Mouse (Mus musculus): ENCODE data around the gene Ooep. TPM values are rescaled to one million over a fixed set of nuclear protein-coding genes. Genes with fewer than 3 reads are reported as not detected.

Ooep gene
- 2.8 and 3.1 TPM in 2 replicates for polyA plus RNA-seq (2015; fragmentation: Nextera tagmentation; extraction: Ambion mirVana)

DNA sequence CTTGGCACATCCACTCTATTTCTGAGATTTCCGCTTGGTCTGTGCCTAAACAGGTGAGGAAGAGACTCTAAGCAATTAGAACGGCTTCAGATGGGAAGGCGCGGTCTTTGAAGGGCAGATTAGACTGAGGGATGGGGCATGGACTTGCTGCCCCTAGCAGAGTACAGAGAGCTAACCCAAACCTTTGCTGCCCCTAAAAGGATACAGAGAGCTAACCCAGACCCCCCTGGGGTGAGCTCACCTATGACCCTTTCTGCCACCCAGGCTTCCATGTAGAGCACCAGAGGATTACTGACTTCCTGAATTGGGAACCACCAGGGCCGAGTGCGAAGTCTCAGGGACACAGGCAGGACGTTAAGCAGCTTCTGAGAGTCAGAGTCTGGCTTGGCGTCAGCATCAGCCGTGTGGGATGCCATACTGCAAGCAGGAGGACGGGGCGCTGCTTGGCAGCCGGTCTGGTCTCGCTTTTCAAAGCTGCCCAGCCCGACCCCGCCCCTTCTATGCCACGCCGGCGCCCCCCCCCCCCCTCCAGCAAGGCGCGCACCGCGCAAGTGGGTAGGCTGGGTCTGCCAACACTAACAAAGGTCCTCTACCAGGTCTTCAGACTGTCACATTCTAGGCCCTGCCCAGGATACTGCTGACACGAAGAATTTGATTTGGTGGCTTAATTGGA, at the start of gene Ooep:
Gene Ooep, minus strand, starts transcription at position 613 of the 673 bp plus-strand sequence.
- Histone ChIP-seq H3K9me3 (ENCODE audit: control insufficient read depth, low read length) (no peaks in the 10 kb centered on the region), H3K4me3 (ENCODE audit: low read length) (peak within 1 kb of the TSS; percentile 34), H3K36me3 (ENCODE audit: control insufficient read depth, insufficient read depth, low read length) (no peaks in the 10 kb centered on the region), H3K9ac (ENCODE audit: low read length) (peak within 1 kb of the TSS; percentile 49), H3K4me1 (replicated peaks; ENCODE audit: control insufficient read depth, insufficient read depth, low read length) (peaks cover 8% of the 10 kb centered on the region), H3K27ac (ENCODE audit: low read length) (no peak within 1 kb of the TSS), H3K27me3 (ENCODE audit: control insufficient read depth, insufficient read depth, low read depth, low read length) (no peaks in the 10 kb centered on the region; the same call in 1 of the 2 replicates), H3K4me2 (ENCODE audit: low read depth, low read length) (peak within 1 kb of the TSS; percentile 59)
- WGBS, result 9% methylated on average over 16 of the region's 23 CpGs
- ATAC-seq (ENCODE audit: low read depth), result peak; percentile 81; the same call in 1 of the 2 replicates

DNA sequence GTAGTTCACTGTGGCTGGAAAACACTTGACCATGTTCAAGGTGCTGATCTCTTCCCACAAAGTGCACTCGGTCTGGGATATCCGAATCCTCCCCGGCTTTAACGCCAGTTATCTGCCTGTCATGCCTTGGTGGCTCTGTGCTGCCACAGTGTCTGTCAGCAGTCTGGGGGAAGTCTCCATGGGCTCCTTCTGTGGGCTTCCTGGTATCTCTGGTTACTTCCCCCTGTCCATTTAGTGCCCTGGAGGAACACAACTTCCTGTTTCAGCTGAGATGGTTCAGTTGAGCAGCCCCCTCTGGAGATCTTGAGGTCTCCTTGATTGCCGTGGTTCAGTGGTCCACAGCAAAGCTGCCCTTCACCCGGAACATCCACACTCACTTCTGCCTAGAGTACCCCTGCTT, 49.7 kb upstream of the Ooep start:
- ATAC-seq (ENCODE audit: low read depth), result no peak
- 83% methylated on average over 6 of the region's 6 CpGs for WGBS

DNA sequence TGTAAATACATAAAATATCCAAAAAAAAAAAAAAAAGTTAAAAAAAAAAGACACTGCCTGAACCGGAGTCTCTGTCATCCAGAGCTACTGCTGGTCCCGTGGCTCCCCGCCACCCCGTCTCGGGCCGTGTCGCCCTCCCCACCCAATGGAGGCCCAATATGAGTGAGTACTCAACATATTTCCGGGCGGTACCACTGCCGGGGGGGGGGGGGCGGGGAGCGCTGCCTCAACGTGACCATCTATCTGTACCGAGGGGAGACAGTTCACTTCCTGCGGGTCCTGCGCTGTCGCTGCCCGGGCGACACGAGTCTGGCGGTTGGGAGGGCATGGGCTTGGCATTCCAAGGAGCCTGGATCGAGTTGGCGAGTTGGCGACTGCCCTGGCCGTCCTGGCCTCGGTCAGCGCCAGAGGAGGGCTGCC, 48.8 kb upstream of the Ooep start:
- peak overlapping the region; percentile 45 for H3K4me3 ChIP-seq (ENCODE audit: low read length)
- no peaks in the 10 kb centered on the region for H3K9me3 ChIP-seq (ENCODE audit: control insufficient read depth, low read length)
- peak; percentile 65 for ATAC-seq (ENCODE audit: low read depth)
- H3K27ac ChIP-seq (ENCODE audit: low read length), result no peak overlapping the region
- H3K4me2 ChIP-seq (ENCODE audit: low read depth, low read length), result peak overlapping the region; percentile 85
- 0 out of 2 replicates have a peak, but pooled peaks cover 5% of the 10 kb centered on the region for H3K4me1 ChIP-seq (replicated peaks; ENCODE audit: control insufficient read depth, insufficient read depth, low read length)
- H3K27me3 ChIP-seq (ENCODE audit: control insufficient read depth, insufficient read depth, low read depth, low read length), result no peaks in the 10 kb centered on the region
- H3K9ac ChIP-seq (ENCODE audit: low read length), result peak overlapping the region; percentile 55
- H3K36me3 ChIP-seq (ENCODE audit: control insufficient read depth, insufficient read depth, low read length), result no peaks in the 10 kb centered on the region
- 9% methylated on average over 27 of the region's 27 CpGs for WGBS

More for the DNA sequence above, 49.7 kb upstream of the Ooep start:
- Histone ChIP-seq H3K4me1 (replicated peaks; ENCODE audit: control insufficient read depth, insufficient read depth, low read length) (0 out of 2 replicates have a peak, but pooled peaks cover 5% of the 10 kb centered on the region), H3K4me3 (ENCODE audit: low read length) (no peak overlapping the region), H3K9me3 (ENCODE audit: control insufficient read depth, low read length) (no peaks in the 10 kb centered on the region), H3K9ac (ENCODE audit: low read length) (no peak overlapping the region), H3K4me2 (ENCODE audit: low read depth, low read length) (no peak overlapping the region), H3K27me3 (ENCODE audit: control insufficient read depth, insufficient read depth, low read depth, low read length) (no peaks in the 10 kb centered on the region), H3K27ac (ENCODE audit: low read length) (no peak overlapping the region), H3K36me3 (ENCODE audit: control insufficient read depth, insufficient read depth, low read length) (no peaks in the 10 kb centered on the region)

DNA sequence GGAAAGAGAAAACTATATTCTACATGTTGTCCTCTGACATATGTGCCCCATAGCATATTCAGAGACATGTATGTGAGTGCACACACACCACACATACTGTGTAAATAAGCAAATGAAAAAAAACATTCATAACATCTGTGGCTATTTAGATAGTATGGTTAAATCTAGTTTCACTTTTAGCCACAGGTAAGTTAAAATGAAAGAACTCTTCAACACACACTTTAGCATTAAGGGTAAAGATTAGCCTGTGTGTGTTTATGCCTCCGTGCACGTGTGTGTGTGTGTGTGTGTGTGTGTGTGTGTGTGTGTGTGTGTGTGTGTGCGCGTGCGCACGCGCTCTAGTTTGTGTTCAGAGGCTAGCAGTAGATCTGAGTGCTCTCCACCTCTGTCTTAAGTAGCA, 23.1 kb upstream of the Ooep start:
- no peak overlapping the region for H3K4me2 ChIP-seq (ENCODE audit: low read depth, low read length)
- H3K36me3 ChIP-seq (ENCODE audit: control insufficient read depth, insufficient read depth, low read length), result no peaks in the 10 kb centered on the region
- no peaks in the 10 kb centered on the region for H3K4me1 ChIP-seq (replicated peaks; ENCODE audit: control insufficient read depth, insufficient read depth, low read length)
- no peak overlapping the region for H3K4me3 ChIP-seq (ENCODE audit: low read length)
- H3K27me3 ChIP-seq (ENCODE audit: control insufficient read depth, insufficient read depth, low read depth, low read length), result peaks cover 8% of the 10 kb centered on the region
- H3K9me3 ChIP-seq (ENCODE audit: control insufficient read depth, low read length), result no peaks in the 10 kb centered on the region
- no peak overlapping the region for H3K27ac ChIP-seq (ENCODE audit: low read length)
- ATAC-seq (ENCODE audit: low read depth), result no peak
- WGBS, result 87% methylated on average over 7 of the region's 7 CpGs
- H3K9ac ChIP-seq (ENCODE audit: low read length), result no peak overlapping the region

- WGBS, result 50% methylated on average over 5 of the region's 5 CpGs
- ATAC-seq (ENCODE audit: low read depth), result no peak
Observed at GRCm38 (mm10) chr9:78400570-78400969, 22.0 kb upstream of the Ooep start.

GRCm38 (mm10) chr9:78396517-78396916, 18.0 kb upstream of the Ooep start:
- no peak overlapping the region for H3K4me3 ChIP-seq (ENCODE audit: low read length)
- WGBS, result 53% methylated on average over 9 of the region's 9 CpGs
- peaks cover 6% of the 10 kb centered on the region for H3K4me1 ChIP-seq (replicated peaks; ENCODE audit: control insufficient read depth, insufficient read depth, low read length)
- no peak overlapping the region for H3K9ac ChIP-seq (ENCODE audit: low read length)
- no peak overlapping the region for H3K27ac ChIP-seq (ENCODE audit: low read length)
- no peak for ATAC-seq (ENCODE audit: low read depth)
- H3K27me3 ChIP-seq (ENCODE audit: control insufficient read depth, insufficient read depth, low read depth, low read length), result peaks cover 43% of the 10 kb centered on the region
- no peaks in the 10 kb centered on the region for H3K9me3 ChIP-seq (ENCODE audit: control insufficient read depth, low read length)
- H3K36me3 ChIP-seq (ENCODE audit: control insufficient read depth, insufficient read depth, low read length), result no peaks in the 10 kb centered on the region
- H3K4me2 ChIP-seq (ENCODE audit: low read depth, low read length), result no peak overlapping the region

More at GRCm38 (mm10) chr9:78400570-78400969, 22.0 kb upstream of the Ooep start:
- no peak overlapping the region for H3K27ac ChIP-seq (ENCODE audit: low read length)
- peaks cover 19% of the 10 kb centered on the region for H3K27me3 ChIP-seq (ENCODE audit: control insufficient read depth, insufficient read depth, low read depth, low read length)
- peaks cover 6% of the 10 kb centered on the region for H3K4me1 ChIP-seq (replicated peaks; ENCODE audit: control insufficient read depth, insufficient read depth, low read length)
- H3K9me3 ChIP-seq (ENCODE audit: control insufficient read depth, low read length), result no peaks in the 10 kb centered on the region
- no peak overlapping the region for H3K4me3 ChIP-seq (ENCODE audit: low read length)
- no peaks in the 10 kb centered on the region for H3K36me3 ChIP-seq (ENCODE audit: control insufficient read depth, insufficient read depth, low read length)
- no peak overlapping the region for H3K4me2 ChIP-seq (ENCODE audit: low read depth, low read length)
- H3K9ac ChIP-seq (ENCODE audit: low read length), result no peak overlapping the region

DNA sequence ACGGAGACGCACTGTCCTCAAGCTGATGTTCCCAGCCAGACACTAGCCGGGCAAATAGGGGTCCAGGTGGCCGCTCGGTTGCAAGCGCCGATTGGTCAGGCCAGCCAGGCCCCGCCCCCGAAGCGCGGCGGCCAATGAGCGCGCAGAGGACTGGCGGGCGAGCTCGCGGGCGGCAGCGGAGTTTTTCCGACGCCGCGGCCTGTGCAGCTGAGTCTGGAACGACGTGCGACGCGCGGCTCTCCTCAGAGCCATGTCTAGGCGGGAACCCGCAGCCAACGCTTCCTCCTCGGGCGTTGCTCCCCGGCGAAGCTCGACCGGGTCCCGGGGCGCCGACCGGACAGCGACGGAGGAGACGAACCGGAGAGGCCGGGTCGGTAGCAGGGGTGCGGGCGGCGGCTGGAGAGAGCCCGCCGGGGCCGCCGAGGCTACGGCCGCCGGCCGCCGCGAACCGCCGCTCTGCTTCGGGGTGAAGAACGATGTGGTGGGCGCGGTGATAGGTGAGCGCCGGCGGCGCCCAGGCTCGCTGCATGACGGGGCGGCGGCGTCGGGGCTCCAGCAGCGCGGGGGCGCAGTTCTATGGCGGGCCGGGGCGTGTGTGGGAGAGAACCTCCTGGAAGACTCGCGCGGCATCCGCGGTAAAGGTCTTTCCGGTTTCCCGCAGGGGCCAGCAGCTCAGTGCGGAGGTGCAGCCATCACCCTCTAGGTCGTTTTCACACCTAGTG, 17.3 kb upstream of the Ooep start, which contains the start of gene Ddx43:
Gene Ddx43, plus strand, starts transcription at position 148 of the 722 bp plus-strand sequence.
- peaks cover 43% of the 10 kb centered on the region for H3K27me3 ChIP-seq (ENCODE audit: control insufficient read depth, insufficient read depth, low read depth, low read length)
- H3K4me2 ChIP-seq (ENCODE audit: low read depth, low read length), result peak within 1 kb of the TSS; percentile 71
- WGBS, result 1% methylated on average over 67 of the region's 93 CpGs
- no peaks in the 10 kb centered on the region for H3K36me3 ChIP-seq (ENCODE audit: control insufficient read depth, insufficient read depth, low read length)
- H3K9me3 ChIP-seq (ENCODE audit: control insufficient read depth, low read length), result no peaks in the 10 kb centered on the region
- peak; percentile 94 for ATAC-seq (ENCODE audit: low read depth)
- H3K4me1 ChIP-seq (replicated peaks; ENCODE audit: control insufficient read depth, insufficient read depth, low read length), result peaks cover 6% of the 10 kb centered on the region
- H3K4me3 ChIP-seq (ENCODE audit: low read length), result peak within 1 kb of the TSS; percentile 49
- H3K27ac ChIP-seq (ENCODE audit: low read length), result no peak within 1 kb of the TSS
- H3K9ac ChIP-seq (ENCODE audit: low read length), result peak within 1 kb of the TSS; percentile 55

DNA sequence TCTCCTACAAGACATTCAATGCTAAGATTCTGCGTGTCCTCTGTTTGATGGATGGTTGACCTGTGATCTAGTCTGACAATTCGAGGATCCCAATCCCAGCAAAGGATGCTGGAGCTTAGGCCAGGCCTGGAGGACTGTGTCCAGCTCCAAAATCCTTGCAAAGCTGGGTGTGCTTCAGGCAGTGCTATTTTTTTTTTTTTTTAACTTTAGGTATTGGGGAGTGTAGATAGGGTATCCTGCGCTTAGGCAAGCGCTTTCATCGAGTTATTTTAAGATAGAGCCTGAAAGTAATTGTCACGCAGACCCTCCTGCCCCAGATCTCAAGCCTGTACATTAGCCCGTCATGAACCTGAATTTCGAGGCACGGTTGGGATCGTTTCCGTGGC, 16.7 kb upstream of the Ooep start:
- no peaks in the 10 kb centered on the region for H3K36me3 ChIP-seq (ENCODE audit: control insufficient read depth, insufficient read depth, low read length)
- no peak overlapping the region for H3K27ac ChIP-seq (ENCODE audit: low read length)
- peak overlapping the region; percentile 71 for H3K4me2 ChIP-seq (ENCODE audit: low read depth, low read length)
- peaks cover 6% of the 10 kb centered on the region for H3K4me1 ChIP-seq (replicated peaks; ENCODE audit: control insufficient read depth, insufficient read depth, low read length)
- H3K9ac ChIP-seq (ENCODE audit: low read length), result no peak overlapping the region
- H3K4me3 ChIP-seq (ENCODE audit: low read length), result peak overlapping the region; percentile 49
- WGBS, result 37% methylated on average over 11 of the region's 11 CpGs
- ATAC-seq (ENCODE audit: low read depth), result no peak
- peaks cover 43% of the 10 kb centered on the region for H3K27me3 ChIP-seq (ENCODE audit: control insufficient read depth, insufficient read depth, low read depth, low read length)
- H3K9me3 ChIP-seq (ENCODE audit: control insufficient read depth, low read length), result no peaks in the 10 kb centered on the region

DNA sequence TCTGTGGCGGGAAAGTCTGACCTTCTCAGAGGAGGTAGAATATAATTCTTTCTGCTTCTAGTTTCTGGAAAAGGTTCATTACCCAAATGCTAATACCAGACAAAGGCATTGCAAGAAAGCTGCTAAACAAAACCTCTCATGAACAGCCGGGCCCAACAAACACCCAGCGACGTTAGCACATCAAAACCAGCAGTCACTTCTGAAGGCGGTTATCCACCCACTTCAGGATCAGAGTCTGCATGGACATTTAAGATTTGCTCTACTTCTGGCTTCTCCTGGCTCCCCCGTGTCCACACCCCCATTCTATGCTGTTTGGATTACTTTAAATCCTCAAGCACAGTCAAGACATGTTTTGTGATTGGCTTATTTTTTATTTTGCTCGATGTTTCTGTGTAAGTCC, 16.1 kb upstream of the Ooep start:
- Histone ChIP-seq H3K4me3 (ENCODE audit: low read length) (no peak overlapping the region), H3K4me2 (ENCODE audit: low read depth, low read length) (no peak overlapping the region), H3K27ac (ENCODE audit: low read length) (no peak overlapping the region), H3K36me3 (ENCODE audit: control insufficient read depth, insufficient read depth, low read length) (no peaks in the 10 kb centered on the region), H3K4me1 (replicated peaks; ENCODE audit: control insufficient read depth, insufficient read depth, low read length) (peaks cover 6% of the 10 kb centered on the region), H3K9ac (ENCODE audit: low read length) (no peak overlapping the region), H3K9me3 (ENCODE audit: control insufficient read depth, low read length) (no peaks in the 10 kb centered on the region), H3K27me3 (ENCODE audit: control insufficient read depth, insufficient read depth, low read depth, low read length) (peaks cover 43% of the 10 kb centered on the region)
- no peak for ATAC-seq (ENCODE audit: low read depth)
- whole genome bisulfite sequencing, result 64% methylated on average over 7 of the region's 7 CpGs
